Mouse (Mus musculus) heart, adult 11 months (tissue): ENCODE measurements at regions not wholly inside any gene's neighbourhood (a gene's known extent, or its start where the extent isn't known, plus 50 kb on each side); places are given as distances from the start of the nearest gene placed in this dataset.

Experiments
- DNase-seq: peaks from one replicate; pipeline ENCODE4 v3.0.0; 2022

GRCm38 (mm10) chr19:60148313-60148965 is 78.1 kb downstream of the Fam204a start:
- peak; percentile 43 for DNase-seq

- DNase-seq = peak; percentile 66
Measured at GRCm38 (mm10) chr19:60146451-60147190, 79.9 kb downstream of the Fam204a start.

GRCm38 (mm10) chr19:60145242-60145641 is 81.3 kb downstream of the Fam204a start:
- DNase-seq = no peak

- peak; percentile 93 for DNase-seq
Measured at GRCm38 (mm10) chr19:60144336-60144989, 82.0 kb downstream of the Fam204a start.

DNA sequence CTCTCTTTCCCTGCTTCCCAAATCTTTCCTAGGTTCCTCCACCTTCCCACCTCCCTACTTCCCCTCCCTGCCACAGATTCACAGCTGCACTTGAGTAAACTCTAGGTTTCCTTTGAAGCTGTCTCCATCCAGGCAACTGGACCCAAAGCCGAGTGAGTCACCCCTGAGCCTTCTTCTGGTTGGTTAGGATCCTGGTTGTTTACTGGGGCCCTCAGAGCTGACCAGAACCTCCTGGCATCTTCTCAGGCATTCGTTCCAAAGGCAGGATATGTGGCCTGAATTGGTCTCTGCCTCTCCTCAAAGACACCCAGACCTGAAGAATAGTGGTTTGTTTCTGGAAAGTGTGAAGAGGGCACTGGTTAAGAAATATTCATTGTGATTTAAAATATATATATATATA is 87.6 kb downstream of the Fam204a start:
- DNase-seq = peak; percentile 94

DNA sequence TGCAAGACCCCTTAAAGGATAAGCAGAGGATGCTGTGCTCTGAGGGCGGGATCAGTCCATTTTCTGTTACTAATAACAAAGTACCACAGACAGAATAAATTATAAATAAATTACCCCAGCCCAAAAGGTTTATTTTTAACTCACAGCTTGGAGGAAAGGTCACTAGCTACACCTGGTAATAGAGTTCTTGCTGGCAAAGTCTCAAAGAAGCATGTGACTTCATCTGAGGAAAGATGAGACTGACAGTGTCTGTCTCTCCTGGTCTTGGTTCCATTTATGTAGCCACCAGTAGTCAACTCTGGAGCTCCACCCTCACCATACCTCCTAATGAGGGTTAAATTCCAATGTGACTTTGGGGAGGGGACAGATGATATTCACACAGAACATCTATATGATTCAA is 90.0 kb downstream of the Fam204a start:
- DNase-seq = peak; percentile 19

DNA sequence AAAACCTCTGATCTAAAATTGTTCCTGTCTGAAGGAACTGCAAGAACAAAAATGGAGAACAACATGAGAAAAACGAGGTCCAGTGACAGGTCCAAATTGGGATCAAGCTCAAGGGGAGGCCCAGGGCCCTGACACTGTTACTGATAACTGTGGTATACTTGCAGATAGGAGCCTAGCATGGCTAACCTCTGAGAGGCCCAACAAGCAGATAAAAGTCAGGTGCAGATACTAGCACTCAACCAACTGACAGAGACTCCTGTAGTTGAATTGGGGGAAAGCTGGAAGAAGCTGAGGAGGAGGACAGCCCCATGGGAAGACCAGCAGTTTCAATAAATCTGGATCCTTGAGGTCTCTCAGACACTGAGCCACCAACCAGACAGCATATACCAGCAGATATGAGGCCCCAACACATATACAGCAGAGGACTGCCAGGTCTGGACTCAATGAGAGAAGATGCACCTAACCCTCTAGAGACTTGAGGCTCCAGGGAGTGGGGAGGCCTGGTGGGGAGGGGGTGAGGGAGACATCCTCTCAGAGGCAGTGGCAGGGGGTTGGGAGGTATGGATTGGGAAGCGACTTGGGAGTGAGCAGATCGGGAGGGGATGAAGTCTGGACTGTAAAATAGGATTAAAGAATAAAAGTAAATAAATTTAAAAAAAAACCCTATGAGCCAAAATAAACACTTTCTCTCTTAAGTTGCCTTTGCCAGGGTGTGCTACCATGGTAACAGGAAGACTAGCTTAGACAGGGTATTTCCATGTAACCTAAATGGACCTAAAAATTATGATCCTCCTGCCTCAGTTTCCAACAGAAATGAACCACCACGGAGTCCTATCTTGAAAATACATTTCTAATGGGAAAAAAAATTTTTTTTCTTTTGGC is 91.8 kb downstream of the Fam204a start:
- DNase-seq = peak; percentile 79

DNA sequence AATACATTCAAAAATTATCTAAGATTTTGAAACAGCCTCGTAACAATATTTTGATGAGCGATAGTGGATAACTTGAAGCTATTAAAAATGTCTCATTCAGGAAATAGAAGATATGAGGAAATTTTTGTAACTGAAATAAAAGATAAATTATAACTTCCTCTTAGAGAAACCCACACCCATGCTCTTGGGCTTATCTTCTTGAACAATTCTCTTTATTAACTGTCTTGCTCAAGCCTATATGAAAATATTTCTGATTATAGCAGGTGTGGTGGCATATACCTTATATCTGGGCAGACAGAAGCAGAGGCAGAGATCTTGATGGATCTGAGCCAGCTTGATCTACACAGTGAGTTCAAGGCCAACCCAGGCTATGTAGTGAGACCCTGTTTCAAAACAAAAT is 96.9 kb downstream of the Fam204a start:
- no peak for DNase-seq

DNA sequence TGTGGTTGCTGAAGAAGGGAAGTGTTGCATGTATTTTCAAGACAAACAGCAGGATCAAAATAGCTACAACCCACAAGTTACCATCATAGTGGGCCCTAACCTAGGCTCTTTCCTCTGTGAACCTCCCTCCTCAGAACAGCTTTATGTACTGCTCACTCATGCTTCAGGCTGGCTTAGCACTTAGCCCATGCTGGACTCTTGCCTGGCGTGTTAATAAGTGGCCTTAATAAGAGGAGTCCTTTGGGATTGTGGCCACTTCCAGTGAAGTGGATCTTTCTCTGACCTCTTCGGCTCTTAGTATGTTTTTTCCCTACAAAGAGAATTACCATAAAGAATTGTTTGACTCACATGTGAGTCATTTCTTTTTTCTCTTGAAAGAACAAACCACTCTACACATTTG is 101.9 kb downstream of the Fam204a start:
- peak; percentile 22 for DNase-seq

- no peak for DNase-seq
Measured at GRCm38 (mm10) chr19:60120917-60121316, 105.6 kb downstream of the Fam204a start.

DNA sequence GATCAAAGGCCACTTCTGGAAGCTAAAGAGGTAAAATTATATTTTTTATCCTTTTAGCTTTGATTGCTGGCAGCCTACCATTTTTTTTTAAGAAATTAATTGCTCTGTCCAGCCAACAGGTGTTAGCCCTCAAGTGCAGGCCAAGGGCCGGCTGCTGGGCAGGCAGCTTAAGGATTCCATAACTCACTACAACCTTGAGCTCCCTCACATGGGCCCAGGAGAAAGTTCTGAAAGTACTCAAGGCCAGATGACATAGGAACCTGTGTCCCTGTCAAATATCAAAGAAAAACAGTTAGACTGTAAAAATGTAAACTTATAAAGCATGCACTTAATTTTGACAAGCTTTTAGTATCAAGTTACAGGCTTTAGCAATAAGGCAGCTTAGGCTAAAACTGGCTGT is 107.5 kb downstream of the Fam204a start:
- DNase-seq = no peak

DNA sequence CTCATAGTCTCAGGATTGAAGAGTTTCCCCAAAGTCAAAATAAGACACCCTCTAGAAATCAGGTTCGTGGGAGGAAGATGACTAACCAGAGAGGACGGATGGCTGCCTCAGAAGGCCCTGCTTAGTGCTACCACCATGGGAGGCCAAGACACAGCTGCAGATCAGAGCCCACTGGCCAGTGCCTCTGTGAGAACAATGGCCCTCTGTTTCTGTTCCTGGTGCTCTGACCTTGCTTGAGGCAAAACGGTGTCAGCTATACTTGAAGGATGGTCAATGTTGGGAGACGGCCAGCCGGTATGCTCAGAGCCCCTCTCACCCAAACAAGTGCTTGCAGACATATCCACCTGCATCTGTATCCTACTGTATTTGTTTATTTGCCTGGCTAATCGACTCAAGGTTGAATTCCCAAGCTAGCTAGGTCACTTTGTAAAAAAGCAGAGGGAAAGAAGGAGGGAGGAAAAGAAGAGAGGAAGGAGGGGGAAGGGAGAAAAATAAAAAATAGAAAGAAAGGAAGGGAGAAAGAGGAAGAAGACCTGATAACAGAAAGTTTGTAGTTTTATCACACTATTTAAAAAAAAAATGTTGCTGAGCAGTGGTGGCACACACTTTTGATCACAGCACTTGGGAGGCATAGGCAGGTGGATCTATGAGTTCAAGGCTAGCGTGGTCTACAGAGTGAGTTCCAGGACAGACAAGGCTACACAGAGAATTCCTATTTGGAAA is 112.7 kb downstream of the Fam204a start:
- DNase-seq = no peak

GRCm38 (mm10) chr19:60110278-60110677 is 116.2 kb downstream of the Fam204a start:
- peak; percentile 76 for DNase-seq

DNA sequence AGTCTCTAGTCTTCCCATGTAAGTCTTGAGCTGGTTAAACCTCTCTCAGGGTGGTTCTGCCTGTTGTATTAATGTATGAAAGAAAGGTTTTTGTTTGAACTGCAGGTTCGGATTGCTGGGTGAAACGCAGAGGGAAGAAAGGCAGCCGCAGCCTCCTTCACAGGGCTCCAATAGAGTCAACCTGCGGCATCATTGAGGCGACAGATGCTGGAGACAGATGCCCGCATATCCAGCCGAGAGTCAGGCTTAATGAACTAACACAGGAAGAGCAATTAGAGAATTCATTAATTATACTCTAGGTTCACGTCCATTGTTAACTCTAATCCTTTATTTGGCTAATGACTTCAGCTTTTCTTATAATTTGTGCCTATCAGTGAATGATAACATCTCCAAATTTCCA is 117.0 kb downstream of the Fam204a start:
- DNase-seq = no peak

GRCm38 (mm10) chr19:60097915-60098314 is 128.6 kb downstream of the Fam204a start:
- no peak for DNase-seq

DNA sequence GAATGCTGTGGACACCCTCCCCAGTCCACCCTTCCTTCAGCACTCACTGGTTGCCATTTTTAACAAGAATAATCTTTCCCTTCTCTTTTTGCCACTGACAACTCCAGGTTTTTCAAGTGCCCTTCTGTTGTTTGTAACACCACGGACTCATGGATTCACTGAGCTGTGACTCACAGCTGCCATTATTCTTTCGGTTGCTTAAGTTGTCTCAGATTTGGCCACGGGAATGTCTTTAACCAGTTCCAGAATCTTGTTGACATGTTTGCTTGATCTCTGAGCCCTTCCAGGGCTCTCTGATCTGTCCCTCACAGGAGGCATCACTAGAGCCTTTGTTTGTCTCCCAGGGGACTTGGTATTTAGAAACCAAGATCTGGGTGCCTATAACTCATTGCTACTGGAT is 131.5 kb upstream of the Rab11fip2 start:
- DNase-seq = no peak

DNA sequence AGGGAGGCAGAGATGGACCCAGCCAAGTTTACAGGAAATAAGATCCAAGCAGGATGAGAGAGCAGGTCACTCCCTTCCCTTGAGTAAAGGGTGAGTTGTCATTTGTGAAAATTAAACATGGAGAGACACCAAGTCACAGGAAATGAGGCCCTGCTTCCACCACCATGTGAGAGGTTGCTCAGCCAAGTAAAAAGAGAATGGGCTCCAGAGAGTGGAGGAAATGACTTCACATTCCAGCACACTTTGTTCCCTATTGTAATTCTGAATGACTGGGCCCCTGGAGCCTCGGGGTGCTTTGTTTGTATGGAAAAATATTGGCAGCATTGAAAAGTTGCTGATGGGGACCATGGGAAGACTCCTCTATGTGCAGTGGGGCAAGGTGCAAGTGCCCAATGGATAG is 129.9 kb upstream of the Rab11fip2 start:
- peak; percentile 98 for DNase-seq

GRCm38 (mm10) chr19:60066183-60066582 is 122.7 kb upstream of the Rab11fip2 start:
- DNase-seq = peak; percentile 58

DNA sequence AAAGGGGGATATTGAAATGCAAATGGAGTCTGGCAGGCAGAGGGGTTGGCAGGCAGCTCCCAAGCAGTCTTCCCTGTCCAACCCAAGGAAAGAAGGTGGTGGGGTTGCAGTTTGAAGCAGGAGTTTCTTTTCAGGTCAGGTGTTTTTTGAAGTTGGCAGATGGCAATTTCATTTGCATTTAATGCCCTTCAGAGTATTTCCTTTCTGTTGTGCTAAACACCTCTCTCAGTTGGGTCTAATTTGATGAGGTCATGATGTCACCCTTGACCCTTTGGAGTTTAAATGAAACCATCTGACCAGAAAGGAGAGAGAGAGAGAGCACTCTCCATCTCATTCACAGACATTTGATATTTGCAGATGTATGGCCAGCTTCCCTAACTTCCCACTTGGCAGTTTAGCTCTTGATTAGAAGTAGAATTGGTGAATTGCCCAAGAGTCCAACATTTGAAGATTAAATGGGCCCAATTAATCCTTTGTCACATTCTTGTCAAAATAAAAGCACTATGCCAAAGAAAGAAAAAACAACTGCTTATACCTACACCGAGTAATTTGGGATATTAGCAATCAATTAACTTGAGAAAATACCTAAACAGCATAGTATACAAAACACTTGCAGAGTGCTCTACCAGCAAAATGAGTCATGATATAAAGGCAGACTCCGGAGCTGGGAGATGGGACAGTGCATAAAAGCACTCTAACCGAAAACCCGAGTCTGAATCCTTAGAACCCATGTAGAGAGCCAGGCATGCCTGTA is 111.8 kb upstream of the Rab11fip2 start:
- DNase-seq = no peak

DNA sequence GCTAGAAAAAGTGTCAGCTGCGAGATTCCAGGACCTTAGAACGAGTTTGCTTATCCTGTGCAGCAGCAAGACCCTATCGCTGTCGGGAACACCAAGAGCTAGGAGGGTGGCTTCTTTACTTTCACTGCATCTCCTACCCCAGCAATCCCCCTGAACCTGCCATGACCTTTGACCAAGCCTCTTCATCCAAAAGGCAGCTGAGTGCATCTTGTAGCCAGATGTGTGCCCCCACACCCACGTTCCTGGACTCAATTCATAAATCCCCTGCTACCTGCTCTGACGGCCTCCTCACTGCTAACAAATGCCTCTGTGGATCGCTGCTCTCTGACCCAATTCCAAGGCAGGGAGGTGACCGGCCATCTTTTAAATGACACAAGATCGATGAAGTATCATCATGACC is 107.7 kb upstream of the Rab11fip2 start:
- DNase-seq = peak; percentile 63

GRCm38 (mm10) chr19:60040721-60041120 is 97.3 kb upstream of the Rab11fip2 start:
- DNase-seq = no peak

DNA sequence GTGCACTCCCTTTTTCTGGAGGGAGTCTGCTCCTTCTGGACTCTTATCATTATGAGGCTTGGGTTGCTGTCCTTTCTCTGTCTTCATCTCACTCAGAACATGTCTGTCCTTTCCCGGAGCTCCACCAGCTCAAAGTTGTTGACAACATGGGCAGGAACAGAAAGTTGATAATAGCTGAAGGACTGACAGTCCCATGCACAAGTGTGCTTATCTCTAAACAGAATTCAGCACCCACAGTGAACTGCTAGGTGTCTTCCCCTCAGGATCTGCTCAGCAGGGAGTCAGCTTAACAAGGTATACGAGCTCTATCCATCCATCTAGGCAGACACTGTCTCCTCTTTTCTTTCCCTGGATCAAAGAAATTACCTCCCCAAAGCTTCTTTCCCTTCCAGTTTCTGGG is 89.2 kb upstream of the Rab11fip2 start:
- no peak for DNase-seq
